Mouse (Mus musculus) bone marrow, adult 2 months (tissue): Measurements from ENCODE around the gene Pdss1.

ENCODE experiments used
- CTCF ChIP-seq: fragments of 200-500 bp; IDR thresholded peaks from 2 replicates; pipeline ENCODE4 v1.5.1; 2011; ENCODE audit warnings: low read length, control low read depth; ENCODE audit not compliant: control insufficient read depth, insufficient read depth
- POLR2A ChIP-seq: fragments of 200-500 bp; IDR thresholded peaks from 2 replicates; pipeline ENCODE4 v1.6.1; 2011; ENCODE audit warnings: low read depth, mild to moderate bottlenecking, control low read depth, low read length, borderline replicate concordance; ENCODE audit not compliant: control insufficient read depth

GRCm38 (mm10) chr2:22961681-22962080, 66.4 kb downstream of the Pdss1 start:
- TF ChIP-seq CTCF (no peak), POLR2A (no peak)
